Mouse (Mus musculus): ENCODE results near the gene Foxl1.

DNA sequence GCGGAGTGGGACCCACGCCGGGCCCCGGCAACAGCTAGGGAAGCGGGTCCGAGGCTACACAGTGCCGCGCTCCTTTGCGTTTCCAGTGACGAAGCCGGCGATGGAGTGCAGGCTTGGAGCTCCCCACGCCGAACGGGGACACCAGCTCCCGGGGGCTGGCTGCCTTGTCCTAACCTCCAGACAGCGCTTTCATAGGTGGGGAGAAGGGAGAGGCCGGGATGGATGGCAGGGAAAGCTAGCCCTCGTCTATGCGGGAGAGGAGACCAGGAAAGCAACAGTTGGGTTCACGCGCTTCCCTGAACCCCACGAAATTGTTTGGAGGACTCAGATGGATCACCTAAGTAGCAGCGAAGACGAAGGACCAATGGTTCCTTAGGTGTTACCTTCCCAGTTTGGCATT lies 12.6 kb upstream of the Foxl1 start:
- TF ChIP-seq POLR2A (IDR thresholded peaks at IDR 0.05; ENCODE audit: low read depth, low read length) (no peak), CTCF (conservative IDR thresholded peaks at IDR 0.05 in 1 of 2, IDR thresholded peaks at IDR 0.05 in 1 of 2; ENCODE audit: low read depth in 2 of 2, low read length in 2 of 2) (no peak), TBP (conservative IDR thresholded peaks at IDR 0.05; ENCODE audit: low read depth, low read length) (no peak), EP300 (IDR thresholded peaks at IDR 0.05; ENCODE audit: low read length) (no peak), MYC (IDR thresholded peaks at IDR 0.05; ENCODE audit: low read depth, low read length) (no peak), BHLHE40 (IDR thresholded peaks at IDR 0.05; ENCODE audit: low read depth, low read length) (no peak), CHD1 (IDR thresholded peaks at IDR 0.05; ENCODE audit: low read depth, low read length) (no peak)

All from CH12.LX (cell line).